Mouse (Mus musculus) stomach, embryonic 16.5 days (tissue): ENCODE results near the gene Tnn. TPM values are rescaled to one million over a fixed set of nuclear protein-coding genes. Genes with fewer than 3 reads are reported as not detected.

Experiments
- ATAC-seq: fragments of 200-750 bp; cut with Nextera tagmentation; 2 replicates; pipeline ENCODE4 v1.8.0; 2017; ENCODE audit warnings: moderate number of reproducible peaks, moderate TSS enrichment; ENCODE audit not compliant: insufficient read depth, low FRiP score
- H3K27ac ChIP-seq: fragments of 300-500 bp; sonication (generic); 2 replicates; pipeline ENCODE4 v1.5.1; 2014; ENCODE audit warnings: low read length
- H3K27me3 ChIP-seq: fragments of 300-500 bp; sonication (generic); 2 replicates; pipeline ENCODE4 v1.6.1; 2014; ENCODE audit warnings: low read length, control low read depth, mixed read lengths; ENCODE audit not compliant: control insufficient read depth, insufficient read depth
- H3K36me3 ChIP-seq: fragments of 300-500 bp; sonication (generic); 2 replicates; pipeline ENCODE4 v1.6.1; 2014; ENCODE audit warnings: low read length; ENCODE audit not compliant: control insufficient read depth, insufficient read depth
- H3K4me1 ChIP-seq: fragments of 300-500 bp; sonication (generic); 2 replicates; pipeline ENCODE4 v1.6.1; 2014; ENCODE audit warnings: low read length, control low read depth, mixed read lengths; ENCODE audit not compliant: control insufficient read depth, insufficient read depth
- H3K4me2 ChIP-seq: fragments of 300-500 bp; sonication (generic); 2 replicates; pipeline ENCODE4 v1.6.1; 2014; ENCODE audit warnings: low read depth, low read length, mixed read lengths
- H3K4me3 ChIP-seq: fragments of 300-500 bp; sonication (generic); replicated peaks from 2 replicates; pipeline ENCODE4 v1.5.1; 2014; ENCODE audit warnings: mild to moderate bottlenecking, low read length
- H3K9ac ChIP-seq: fragments of 300-500 bp; sonication (generic); 2 replicates; pipeline ENCODE4 v1.6.1; 2014; ENCODE audit warnings: low read length
- H3K9me3 ChIP-seq: fragments of 300-500 bp; sonication (generic); replicated peaks from 2 replicates; pipeline ENCODE4 v1.6.1; 2016; ENCODE audit warnings: low read length, control low read depth; ENCODE audit not compliant: control insufficient read depth
- WGBS: fragments of 180-500 bp; shearing (Covaris S2); extraction: QIAGEN DNeasy Blood & Tissue Kit; methylation state at CpG from one replicate; pipeline ENCODE4 v1.1.7; 2014; 5-methylcytosine and 5-hydroxymethylcytosine counted together
- polyA plus RNA-seq: library from polyadenylated mRNA; unstranded; fragments of >200 nt; fragmentation: Nextera tagmentation; extraction: Ambion mirVana; gene quantifications from 2 replicates; pipeline ENCODE4 v1.2.1, GENCODE M21; 2015

Gene Tnn
- polyA plus RNA-seq, 1 experiment from 2014 or later, result 14.8 TPM

DNA sequence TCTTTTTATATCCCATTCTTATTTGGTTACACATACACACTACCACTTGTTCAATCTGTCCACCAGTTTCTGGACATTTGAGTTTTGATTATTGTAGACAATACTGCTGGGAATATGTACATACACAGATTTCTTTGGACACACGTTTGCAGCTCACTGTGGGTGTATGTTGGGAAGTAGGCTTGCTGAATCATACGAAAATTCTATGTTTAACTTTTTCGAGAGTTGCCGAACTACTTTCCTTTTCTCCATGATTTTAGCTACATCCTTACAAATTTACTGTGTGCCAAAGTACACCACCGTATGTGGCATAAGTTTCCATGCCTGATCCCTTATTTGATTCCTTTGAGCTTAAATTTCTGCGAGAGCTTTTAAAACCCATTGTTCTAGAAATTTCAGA, 102.5 kb downstream of the Tnn start:
- H3K27ac ChIP-seq, result no peak overlapping the region
- no peaks in the 10 kb centered on the region for H3K27me3 ChIP-seq
- H3K36me3 ChIP-seq, result no peaks in the 10 kb centered on the region
- H3K4me3 ChIP-seq, result no peak overlapping the region
- H3K4me1 ChIP-seq, result no peaks in the 10 kb centered on the region
- no peak overlapping the region for H3K4me2 ChIP-seq
- H3K9ac ChIP-seq, result no peak overlapping the region
- H3K9me3 ChIP-seq, result no peaks in the 10 kb centered on the region
- WGBS, result 86% methylated on average over 6 of the region's 6 CpGs
- ATAC-seq, result no peak

DNA sequence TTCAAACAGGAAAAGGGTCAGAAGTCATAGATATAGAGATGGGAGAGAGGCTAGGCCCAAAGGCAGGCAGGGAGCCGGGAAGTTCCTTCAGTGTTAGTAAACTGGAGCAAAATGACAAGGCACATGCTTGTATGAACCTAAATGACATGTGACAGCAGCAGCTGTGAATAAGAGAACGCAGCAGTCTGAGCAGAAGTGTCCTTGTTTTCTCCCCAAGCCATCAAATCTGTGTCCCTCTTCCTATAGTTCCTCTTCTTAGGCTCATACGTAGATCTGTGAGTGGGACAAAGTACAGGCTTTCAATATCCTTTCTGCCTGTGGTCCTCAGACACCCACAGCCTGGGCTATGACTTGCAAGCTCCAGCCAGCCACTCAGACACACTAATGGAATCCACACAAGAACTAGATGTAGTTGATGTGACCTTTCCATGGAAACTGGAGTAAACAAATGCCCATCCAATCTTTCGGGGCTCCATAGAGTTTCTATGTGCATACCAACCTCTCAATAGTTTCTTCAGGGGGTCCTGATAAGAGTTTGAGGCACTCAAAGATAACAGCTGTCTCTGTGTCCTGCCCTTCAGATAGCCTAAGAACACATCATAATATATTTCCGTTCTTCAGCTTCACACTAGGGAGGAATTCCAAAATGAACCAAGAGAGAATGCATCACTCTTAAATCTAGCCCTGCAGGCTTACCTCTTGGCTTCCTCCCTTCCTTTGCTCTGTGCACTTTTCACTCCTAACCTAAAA, 104.1 kb downstream of the Tnn start:
- ATAC-seq, result no peak

DNA sequence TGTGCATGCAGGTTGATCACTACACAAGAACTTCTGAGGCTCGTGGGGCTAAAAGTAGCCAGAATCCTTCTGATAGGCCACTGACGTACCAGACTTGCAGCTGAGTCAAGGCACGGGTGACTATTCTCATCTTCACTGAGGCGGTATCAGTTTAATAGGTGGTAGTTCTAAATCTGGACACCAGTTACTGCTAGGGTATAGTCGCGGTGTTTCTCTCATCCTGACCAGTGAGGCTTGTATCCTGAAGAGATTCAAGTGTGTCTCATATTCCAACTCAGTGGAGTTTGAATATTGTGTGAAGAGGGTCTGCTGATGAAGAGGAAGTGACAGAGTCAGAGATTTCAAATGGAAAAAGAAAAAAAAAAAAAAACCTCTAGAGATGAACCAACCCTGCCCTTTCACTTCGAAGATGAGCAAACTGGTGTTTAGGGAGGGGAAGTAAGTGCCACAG, 105.9 kb downstream of the Tnn start:
- Histone ChIP-seq H3K4me2 (no peak overlapping the region), H3K4me1 (peaks cover 10% of the 10 kb centered on the region; the same call in 1 of the 2 replicates), H3K27ac (no peak overlapping the region), H3K9ac (no peak overlapping the region), H3K27me3 (no peaks in the 10 kb centered on the region), H3K36me3 (no peaks in the 10 kb centered on the region), H3K9me3 (no peaks in the 10 kb centered on the region), H3K4me3 (no peak overlapping the region)
- 85% methylated on average over 7 of the region's 7 CpGs for WGBS
- ATAC-seq, result no peak

More for the DNA sequence above, 104.1 kb downstream of the Tnn start:
- H3K27me3 ChIP-seq, result no peaks in the 10 kb centered on the region
- H3K4me1 ChIP-seq, result peaks cover 5% of the 10 kb centered on the region; the same call in 1 of the 2 replicates
- H3K36me3 ChIP-seq, result no peaks in the 10 kb centered on the region
- H3K9ac ChIP-seq, result no peak overlapping the region
- H3K4me3 ChIP-seq, result no peak overlapping the region
- H3K9me3 ChIP-seq, result no peaks in the 10 kb centered on the region
- WGBS, result 65% methylated on average over 5 of the region's 5 CpGs
- H3K4me2 ChIP-seq, result no peak overlapping the region
- no peak overlapping the region for H3K27ac ChIP-seq

DNA sequence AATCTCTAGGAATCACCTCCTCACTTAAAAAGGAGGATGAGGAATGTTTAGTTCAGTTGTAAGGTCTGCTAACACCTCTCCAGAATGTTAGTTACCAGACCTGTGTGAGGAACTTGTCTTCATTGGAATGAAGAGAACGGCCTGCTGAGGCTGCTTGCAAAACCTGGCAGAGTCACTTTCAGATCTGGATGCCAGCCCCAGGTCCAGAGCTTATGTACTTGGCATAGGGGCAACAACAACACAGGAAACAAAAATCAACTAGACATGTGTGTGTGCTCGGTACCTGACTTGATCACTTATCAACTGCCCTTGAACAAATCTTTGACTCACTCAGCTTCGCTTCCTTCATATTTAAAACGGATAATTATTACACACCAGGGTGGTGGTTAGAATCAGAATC, 106.6 kb downstream of the Tnn start:
- Histone ChIP-seq H3K27ac (no peak overlapping the region), H3K4me3 (no peak overlapping the region), H3K9me3 (no peaks in the 10 kb centered on the region), H3K9ac (no peak overlapping the region), H3K36me3 (no peaks in the 10 kb centered on the region), H3K4me1 (peaks cover 10% of the 10 kb centered on the region; the same call in 1 of the 2 replicates), H3K4me2 (no peak overlapping the region), H3K27me3 (no peaks in the 10 kb centered on the region)
- 84% methylated on average over 4 of the region's 4 CpGs for WGBS
- ATAC-seq, result no peak

DNA sequence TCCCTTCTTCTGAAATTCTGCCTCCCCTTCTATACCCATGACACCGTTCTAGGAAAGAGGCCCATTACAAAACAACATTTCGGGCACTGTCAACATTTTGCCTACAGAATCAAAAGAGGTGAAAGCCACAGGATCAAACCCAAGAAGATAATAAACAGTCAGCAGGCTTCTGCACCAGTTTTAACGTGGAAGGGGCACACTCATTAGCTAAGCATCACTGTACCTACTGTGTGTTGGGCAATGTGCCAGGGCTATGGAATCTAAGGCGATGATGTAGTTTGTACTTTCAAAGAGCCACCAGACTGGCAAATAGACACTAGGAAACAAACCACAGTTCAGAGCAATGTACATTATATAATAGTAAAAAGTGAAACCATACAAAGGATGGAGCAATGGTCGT, 107.4 kb downstream of the Tnn start:
- H3K4me1 ChIP-seq, result peaks cover 10% of the 10 kb centered on the region; the same call in 1 of the 2 replicates
- no peak overlapping the region for H3K27ac ChIP-seq
- H3K9me3 ChIP-seq, result no peaks in the 10 kb centered on the region
- no peaks in the 10 kb centered on the region for H3K27me3 ChIP-seq
- H3K4me3 ChIP-seq, result no peak overlapping the region
- H3K9ac ChIP-seq, result no peak overlapping the region
- H3K4me2 ChIP-seq, result no peak overlapping the region; the same call in 1 of the 2 replicates
- no peak for ATAC-seq
- H3K36me3 ChIP-seq, result no peaks in the 10 kb centered on the region
- 83% methylated on average over 5 of the region's 5 CpGs for WGBS

DNA sequence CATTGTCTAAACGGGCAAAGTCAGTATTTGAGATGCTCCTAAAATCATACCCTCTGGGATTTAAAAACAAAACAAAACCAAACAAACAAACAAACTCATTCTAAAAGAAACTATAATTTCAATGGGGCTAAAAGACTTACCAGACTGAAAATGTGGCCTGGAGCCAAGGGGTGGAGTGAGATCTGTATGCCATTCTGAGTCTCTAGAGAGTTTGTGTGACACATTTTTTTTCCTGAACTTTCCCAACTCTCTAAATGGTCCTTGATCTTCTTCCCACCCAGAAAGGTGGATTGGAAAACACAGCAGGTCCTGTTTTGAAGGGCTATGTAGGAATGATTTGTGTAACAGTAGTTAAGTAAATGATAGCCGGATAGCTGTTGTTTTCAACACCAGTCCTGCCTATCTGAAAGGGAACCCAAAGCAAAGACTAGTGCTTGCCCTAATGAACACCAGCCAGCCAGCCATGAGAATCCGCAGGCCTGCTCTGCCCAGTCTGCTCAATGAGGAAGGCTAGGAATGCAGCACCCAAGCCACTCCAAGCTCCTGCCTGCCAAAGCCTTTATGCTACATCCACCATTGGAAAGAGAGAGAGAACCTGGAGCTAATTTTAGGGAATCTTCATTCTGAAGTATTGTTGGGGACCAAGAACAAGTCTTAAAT, 108.2 kb downstream of the Tnn start:
- no peak for ATAC-seq
- 56% methylated on average over 3 of the region's 3 CpGs for WGBS
- peak overlapping the region; percentile 75 for H3K4me2 ChIP-seq
- no peaks in the 10 kb centered on the region for H3K27me3 ChIP-seq
- no peaks in the 10 kb centered on the region for H3K36me3 ChIP-seq
- peak overlapping the region; percentile 62 for H3K4me3 ChIP-seq
- peaks cover 10% of the 10 kb centered on the region; the same call in 1 of the 2 replicates for H3K4me1 ChIP-seq
- peak overlapping the region; percentile 77 for H3K27ac ChIP-seq
- no peaks in the 10 kb centered on the region for H3K9me3 ChIP-seq
- peak overlapping the region; percentile 77 for H3K9ac ChIP-seq

DNA sequence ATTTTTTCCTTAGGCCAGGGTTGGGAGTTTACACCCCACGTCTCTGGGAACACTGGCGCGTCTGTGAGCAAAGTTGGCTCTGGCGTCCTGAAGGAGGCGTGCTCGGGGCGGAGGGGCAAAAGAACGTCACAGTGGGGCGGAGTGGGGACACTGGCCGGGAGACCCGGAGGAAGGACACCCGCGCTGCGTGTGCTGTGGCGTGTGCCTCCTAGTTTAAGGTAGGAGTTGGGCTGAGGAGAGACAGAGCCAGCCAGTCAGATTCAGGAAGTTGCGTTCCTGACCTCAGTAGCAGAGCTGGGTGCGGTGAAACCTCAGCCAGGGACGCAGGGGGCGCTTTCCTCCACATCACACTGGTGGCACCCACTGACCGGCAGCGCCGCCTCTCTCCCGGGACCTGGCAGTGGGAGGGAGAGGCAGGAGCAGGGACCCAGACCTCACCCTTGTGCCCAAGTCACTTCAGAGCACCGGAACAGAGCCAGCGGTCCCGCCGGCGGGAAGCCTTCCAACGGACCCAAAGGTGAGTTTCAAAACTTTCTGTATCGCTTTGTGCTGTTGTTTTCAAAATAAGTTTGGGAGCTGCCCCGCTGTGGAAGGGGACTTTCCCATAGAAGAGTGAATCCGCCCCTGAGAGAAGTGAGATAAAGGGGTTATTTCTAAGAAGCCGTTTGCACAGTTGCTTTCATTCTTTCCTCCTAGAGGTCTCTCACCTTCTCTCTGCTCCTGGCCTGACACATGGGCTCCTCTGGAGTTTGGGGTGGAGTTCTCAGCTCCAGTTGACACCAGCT, 109.0 kb downstream of the Tnn start, which contains the start of gene 4930523C07Rik:
TSS of gene 4930523C07Rik (plus strand) at position 146 of the 785 bp plus-strand sequence.
- Histone ChIP-seq H3K9ac (peak within 1 kb of the TSS; percentile 77), H3K36me3 (no peaks in the 10 kb centered on the region), H3K9me3 (no peaks in the 10 kb centered on the region), H3K27ac (peak within 1 kb of the TSS; percentile 77), H3K4me2 (peak within 1 kb of the TSS; percentile 75), H3K4me3 (peak within 1 kb of the TSS; percentile 62), H3K4me1 (peaks cover 10% of the 10 kb centered on the region; the same call in 1 of the 2 replicates), H3K27me3 (no peaks in the 10 kb centered on the region)
- 1% methylated on average over 33 of the region's 33 CpGs for WGBS
- ATAC-seq, result peak; percentile 91

DNA sequence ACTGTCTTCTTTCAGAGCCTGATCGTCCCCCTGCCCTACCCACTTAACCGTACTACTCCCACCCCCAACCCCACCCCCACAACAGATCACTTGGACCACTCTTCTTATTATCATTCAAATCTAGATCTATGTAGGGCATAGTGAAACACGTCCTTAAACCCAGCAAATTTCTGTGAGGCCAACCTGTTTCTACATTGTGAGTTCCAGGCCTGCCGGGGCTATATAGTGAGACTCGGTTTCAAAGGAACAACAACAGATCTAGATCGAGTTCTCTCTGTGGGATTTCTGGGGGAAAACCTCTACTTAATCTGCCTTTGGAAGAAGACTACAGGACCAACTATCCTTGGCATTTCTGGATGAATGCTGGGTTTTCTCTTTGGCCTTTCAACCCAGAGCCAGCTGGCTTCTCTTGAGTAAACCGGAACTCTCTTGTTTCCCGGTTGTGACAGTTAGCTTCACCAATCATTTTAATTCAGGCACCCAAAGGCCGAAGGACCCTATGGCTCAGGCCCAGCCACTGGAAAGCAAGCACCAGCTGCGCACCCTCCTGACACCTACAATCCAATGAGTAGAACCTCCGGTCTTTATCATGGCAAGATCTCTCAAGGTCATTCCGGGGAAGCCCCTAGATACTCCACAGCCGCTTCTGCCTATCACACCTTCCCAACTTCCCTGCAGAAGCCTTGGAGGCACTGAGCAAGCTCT, 110.0 kb downstream of the Tnn start:
- Histone ChIP-seq H3K4me2 (peak overlapping the region; percentile 75), H3K4me3 (peak overlapping the region; percentile 62; the same call in 1 of the 2 replicates), H3K4me1 (peaks cover 10% of the 10 kb centered on the region; the same call in 1 of the 2 replicates), H3K9ac (0 out of 2 replicates have a peak overlapping the region, but pooled peaks have one; percentile 77), H3K27me3 (no peaks in the 10 kb centered on the region), H3K27ac (no peak overlapping the region; the same call in 1 of the 2 replicates), H3K36me3 (no peaks in the 10 kb centered on the region), H3K9me3 (no peaks in the 10 kb centered on the region)
- WGBS, result 86% methylated on average over 13 of the region's 13 CpGs
- no peak for ATAC-seq
